Mouse (Mus musculus): ENCODE results near the gene Nadsyn1.

GRCm38 (mm10) chr7:143766893-143767292, 55.8 kb downstream of the Nadsyn1 start, which contains the start of gene Mrgprg:
- TF ChIP-seq CTCF (IDR thresholded peaks at IDR 0.05; ENCODE audit: low read depth) (no peak), EP300 (IDR thresholded peaks at IDR 0.05; ENCODE audit: low read depth) (no peak)
